Mouse (Mus musculus): ENCODE data around the gene Prdm16. TPM values are rescaled to one million over a fixed set of nuclear protein-coding genes. Genes with fewer than 3 reads are reported as not detected.

The Prdm16 gene
- total RNA-seq, 2 experiments from 2014 or later, result 12.9 to 13.4 TPM

DNA sequence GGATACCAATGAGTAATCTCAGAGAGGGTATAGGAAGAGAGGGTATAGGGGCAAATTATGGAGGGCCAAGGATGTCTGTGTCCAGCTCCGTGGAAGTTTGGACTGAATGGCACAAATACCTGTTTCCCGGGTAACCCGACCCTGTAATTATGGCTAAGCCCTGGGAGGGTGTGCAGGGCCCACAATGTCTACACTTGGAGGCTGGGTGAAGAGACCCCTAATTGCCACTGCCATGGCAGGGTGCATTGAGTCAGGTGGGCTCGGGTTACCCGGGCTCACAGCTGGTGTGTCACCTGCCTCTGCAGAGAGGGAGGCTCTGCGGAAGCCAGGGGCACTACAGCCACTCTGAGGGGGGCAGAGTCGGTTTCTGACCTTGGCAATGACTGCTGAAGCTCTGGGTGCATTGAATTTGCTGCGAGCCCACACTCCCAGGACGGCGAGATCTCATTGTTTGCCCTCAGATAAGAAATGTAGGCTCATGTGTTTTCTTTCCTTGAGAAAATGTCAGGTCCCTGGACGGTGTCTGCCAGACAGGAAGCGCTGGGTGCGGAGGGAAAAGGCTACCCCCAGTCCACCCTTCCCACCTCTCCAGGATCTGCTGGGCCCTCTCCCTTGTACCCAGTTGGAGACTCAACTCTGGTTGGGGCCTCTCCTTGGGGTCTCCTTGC, 62.3 kb downstream of the Prdm16 start:
- no peak for DNase-seq (ENCODE audit: low spot score)
- intact Hi-C loops (cut with DNase I), result no loop called here

DNA sequence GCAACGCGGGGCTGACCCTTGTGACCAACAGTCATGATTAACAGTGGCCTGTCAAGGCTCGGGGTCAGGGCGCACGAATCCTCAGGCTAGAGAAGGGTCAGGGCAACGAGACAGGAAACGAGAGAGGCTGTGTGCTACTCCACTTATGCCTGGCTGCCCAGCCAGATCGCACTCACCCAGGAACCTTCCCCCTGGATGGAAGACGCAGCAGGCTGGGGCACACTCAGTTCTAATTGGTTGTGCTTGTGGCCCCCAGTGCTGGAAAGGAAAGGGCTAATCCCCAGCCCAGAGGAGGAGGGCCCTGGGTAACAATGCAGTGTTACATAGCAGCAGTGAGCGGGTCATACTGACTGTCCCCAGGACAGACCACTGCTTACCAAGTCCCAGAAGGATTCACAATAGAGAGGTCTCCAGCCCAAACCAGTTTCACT, 66.2 kb downstream of the Prdm16 start:
- DNase-seq (ENCODE audit: low spot score), result no peak
- intact Hi-C loops (cut with DNase I), result no loop called here

DNA sequence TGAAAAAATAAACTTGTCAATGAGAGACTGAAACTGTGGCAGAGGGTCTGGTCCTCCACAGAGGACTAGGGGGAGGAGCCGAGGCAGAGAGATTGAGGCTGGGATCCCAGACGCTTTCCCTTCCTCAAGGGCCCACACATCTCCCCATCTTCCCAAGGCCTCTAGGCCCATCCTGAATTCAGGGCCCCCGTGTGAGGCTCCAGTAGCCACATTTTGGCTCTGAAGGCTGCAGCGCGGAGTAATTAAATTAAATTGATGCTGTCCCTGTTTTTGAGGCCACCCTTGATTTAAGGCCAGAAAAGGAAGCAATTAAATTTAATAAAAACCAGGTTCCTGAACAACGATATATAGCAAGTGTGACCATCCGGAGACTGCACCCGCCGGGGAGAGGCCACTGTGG, 66.8 kb downstream of the Prdm16 start:
- intact Hi-C loops (cut with DNase I), result no loop called here
- DNase-seq (ENCODE audit: low spot score), result no peak

DNA sequence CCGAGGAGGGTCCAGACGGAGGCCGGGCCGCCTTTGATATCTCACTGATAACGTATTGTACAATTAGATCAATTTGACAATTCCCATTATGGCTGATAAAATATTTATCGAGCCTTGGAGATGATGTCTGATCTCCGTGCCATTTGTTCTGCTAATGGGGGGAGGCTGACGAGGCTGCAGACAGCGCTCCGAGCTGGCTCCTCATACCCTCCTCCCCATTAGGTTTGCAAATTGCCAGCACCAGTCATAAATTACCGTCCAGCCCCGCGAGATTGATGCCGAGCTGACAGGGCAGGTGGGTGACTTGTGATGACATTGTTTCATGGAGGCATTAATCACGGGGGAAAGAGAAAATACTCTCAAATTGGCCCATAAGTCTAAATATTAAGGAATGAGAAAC, 67.9 kb downstream of the Prdm16 start:
- DNase-seq (ENCODE audit: low spot score), result no peak

DNA sequence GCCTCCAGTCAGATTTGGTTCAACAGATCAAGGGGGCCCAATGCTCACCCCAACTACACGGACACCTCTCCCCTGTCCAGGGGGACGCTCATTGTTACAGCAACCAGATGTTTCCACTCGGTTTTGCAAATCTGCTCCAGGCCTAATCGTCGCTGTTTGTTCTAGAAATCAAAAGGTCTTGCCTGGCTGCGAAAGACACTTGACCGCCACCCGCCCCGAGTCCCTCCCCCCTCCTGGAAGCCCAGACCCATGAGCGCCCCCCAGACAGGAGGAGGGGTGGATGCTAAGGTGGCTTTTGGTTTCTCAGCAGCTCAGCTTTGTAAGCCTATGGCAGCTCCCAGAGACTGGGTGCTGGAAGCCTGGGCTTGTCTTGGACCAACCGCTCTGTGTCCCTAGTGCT, 68.7 kb downstream of the Prdm16 start:
- intact Hi-C loops (cut with DNase I), result no loop called here
- DNase-seq (ENCODE audit: low spot score), result no peak

More for the DNA sequence above, 67.9 kb downstream of the Prdm16 start:
- intact Hi-C loops (cut with DNase I), result no loop called here

DNA sequence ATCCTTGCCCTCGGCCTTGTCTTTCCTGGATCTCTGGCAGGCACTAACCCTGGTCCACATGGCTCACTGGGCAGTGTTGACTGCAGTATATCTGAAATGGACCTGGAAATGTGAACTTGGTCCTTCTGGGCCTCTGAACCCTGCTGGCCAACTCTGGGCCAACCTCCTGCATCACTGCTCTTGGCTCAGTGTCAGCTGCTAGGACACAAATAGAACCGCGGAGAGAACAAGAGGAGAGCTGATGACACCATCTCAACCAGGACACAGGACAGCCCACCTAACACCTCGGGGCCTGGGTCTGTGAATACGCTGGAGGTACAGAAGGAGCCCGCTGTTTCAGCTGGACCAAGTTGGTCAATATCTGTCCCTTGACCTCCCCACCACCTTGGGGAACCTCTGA, 73.5 kb downstream of the Prdm16 start:
- intact Hi-C loops (cut with DNase I), result no loop called here
- DNase-seq (ENCODE audit: low spot score), result no peak

DNA sequence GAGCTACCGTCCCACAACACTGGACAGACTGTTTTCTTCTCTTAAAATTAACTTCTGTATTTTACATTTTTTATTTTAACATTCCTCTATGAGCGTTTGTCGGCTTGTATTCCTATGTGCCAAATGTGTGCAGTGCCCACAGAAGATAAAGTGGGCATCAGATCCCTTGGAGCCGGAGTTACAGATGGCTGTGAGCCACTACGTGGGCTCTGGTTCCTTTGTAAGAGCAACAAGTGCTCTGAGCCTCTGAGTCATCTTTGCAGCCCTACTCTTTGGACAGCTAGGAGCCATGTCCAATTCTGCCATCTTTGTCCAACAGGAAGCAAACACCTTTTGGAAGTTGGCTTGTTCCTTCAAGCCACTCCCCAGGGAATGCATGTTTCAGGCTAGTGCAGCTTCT, 78.6 kb downstream of the Prdm16 start:
- DNase-seq (ENCODE audit: low spot score), result no peak
- intact Hi-C loops (cut with DNase I), result no loop called here

DNA sequence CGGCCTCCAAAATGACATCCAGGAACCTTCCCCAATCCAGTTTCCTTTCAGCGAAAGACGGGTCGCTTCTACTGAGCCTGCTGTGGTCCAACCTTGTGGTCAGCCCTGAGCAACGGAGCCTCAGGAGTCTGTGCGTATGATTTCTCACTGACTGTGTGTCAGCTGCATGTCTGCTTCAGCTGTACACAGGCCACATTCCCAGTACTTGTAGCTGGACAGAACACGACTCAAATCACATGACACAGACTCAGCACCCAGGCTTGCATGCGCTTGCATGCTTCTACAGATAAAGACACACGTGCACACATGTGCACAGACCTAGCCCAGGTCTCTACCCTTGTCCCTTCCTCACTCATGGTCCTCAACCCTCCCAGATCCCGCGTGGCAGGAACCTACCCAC, 79.5 kb downstream of the Prdm16 start:
- intact Hi-C loops (cut with DNase I), result no loop called here
- no peak for DNase-seq (ENCODE audit: low spot score)

DNA sequence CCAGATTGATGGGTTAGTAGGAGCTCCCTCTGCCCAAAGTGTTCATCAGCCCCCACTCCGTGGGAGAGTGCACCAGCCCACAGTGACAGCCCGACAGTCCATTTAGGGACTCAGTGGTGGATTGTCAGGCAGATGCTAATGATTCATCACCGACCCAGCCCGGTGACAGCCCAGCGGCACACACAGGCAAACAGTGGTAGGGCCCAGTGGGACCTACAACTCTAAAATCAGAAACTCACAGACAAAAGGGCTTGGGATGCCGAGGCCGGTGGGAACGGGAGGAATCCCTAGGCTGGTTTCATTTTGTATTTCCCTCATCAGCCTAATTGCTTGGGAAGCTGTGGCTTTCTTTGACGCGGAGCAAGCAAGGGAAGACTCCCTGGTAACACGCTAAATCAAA, 80.3 kb downstream of the Prdm16 start:
- no peak for DNase-seq (ENCODE audit: low spot score)
- intact Hi-C loops (cut with DNase I), result no loop called here

DNA sequence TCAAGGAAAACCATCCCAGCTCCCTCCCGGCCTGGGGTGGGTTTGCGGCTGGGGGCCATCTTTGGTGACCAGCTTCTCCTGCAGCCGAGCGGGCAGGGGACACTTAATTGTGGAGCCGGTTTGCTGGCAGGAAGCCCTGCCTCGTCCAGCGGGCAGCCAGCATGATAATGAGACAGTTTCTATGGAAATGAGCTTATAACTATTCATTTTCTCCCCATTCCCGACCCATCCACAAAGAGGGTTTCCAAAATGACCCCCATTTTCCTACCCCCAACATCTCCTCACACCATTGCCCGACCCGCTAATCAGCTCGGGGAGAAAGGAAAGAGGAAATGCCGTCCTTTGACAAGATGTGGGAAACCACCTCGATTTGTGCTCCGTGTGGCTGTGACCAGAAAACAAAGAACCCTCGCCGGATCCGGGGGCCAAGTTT, 86.7 kb downstream of the Prdm16 start:
- no peak for DNase-seq (ENCODE audit: low spot score)
- intact Hi-C loops (cut with DNase I), result no loop called here

DNA sequence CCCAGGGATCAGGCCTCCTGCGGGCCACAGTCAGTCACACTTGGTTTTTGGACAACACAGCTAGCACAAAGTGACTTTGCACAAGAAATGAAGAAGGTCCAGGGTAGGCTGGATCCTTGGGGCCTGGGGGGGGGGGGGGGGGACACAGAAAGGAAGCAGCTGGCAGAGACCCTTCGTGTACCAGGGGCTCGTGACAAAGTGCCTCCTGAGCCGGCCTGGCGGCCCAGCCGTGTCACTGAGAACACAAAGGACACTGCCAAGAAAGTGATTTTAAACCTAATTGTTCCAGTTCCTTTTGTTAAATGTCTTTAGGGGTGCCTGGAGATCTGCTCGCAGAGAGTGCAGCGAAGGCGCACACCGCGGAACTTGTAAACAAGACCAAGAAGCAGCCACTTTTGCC, 87.2 kb downstream of the Prdm16 start:
- no peak for DNase-seq (ENCODE audit: low spot score)
- intact Hi-C loops (cut with DNase I), result no loop called here

DNA sequence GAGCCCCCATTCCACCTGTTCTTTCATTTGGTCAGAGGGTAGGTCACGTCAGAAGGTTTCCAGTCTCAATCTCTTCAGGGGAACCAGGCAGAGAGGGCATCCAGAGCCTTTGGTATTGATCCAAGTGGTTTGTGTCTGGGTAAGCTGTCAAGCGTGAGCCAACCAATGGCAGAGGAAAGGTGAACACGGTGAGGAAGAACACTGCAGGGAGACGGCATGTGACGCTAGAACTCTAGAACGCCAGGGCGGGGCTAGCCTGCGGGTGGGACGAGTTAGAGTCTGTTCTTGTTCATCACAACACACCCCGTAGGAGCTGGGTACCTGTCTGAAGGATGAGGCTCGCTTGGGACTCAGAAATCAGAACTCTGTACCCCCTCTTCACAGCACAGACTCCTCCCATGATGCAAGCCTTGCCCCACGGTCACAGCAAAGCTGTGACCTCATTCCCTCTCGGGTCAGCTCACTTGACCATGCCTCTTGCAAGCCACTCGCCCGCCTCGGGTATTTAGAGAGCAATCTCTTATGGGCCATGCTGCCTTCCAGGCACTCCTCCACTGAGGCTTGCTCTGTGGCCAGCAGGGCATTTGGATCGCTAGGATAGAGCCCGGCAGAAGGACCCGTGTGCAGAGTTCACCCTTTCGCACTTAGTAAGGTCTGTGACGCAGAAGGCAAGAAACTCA, 89.4 kb downstream of the Prdm16 start:
- intact Hi-C loops (cut with DNase I), result no loop called here
- no peak for DNase-seq (ENCODE audit: low spot score)

DNA sequence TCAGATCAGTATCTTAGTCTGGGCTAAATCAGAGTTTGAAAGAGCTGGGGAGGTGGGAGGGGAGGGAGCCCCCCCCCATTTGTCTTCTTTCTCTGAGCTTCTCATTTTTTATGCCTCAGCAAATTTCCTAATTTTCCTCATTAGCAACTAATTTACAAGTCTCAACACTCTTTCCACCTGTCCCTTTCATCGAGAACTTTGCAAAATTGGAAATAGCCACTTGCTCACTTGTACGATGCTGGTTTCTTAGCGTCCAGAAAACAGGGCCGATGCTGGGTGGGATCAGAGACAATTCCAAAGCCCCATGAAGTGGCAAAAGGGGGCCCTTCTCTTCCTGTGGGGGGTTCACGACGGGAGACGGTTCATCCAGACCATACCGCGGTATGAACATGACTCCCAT, 91.4 kb downstream of the Prdm16 start:
- intact Hi-C loops (cut with DNase I), result no loop called here
- DNase-seq (ENCODE audit: low spot score), result no peak

DNA sequence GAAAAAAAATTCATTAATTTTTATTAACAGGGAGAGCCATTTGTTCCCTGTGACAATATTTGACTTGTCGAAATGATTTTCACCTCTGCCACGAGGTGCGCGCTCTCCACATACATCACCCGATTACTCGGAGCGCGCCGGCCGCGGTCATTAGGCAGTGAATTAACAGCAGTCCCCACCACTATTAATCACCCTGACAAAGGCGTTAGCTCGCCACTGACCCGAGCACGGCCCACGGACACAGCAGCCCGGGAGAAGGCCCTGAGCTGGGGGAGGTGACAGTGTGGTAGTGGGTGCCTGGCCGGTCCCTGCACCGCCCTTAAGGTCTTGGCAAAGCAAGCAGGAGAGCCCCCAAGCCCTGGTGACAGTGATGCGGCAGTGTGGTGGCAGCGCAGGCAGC, 92.8 kb downstream of the Prdm16 start:
- intact Hi-C loops (cut with DNase I), result loop anchor here (5.0 kb wide), 1 partner anchor 88 kb away; no protein-coding TSS in a partner anchor
- no peak for DNase-seq (ENCODE audit: low spot score)

DNA sequence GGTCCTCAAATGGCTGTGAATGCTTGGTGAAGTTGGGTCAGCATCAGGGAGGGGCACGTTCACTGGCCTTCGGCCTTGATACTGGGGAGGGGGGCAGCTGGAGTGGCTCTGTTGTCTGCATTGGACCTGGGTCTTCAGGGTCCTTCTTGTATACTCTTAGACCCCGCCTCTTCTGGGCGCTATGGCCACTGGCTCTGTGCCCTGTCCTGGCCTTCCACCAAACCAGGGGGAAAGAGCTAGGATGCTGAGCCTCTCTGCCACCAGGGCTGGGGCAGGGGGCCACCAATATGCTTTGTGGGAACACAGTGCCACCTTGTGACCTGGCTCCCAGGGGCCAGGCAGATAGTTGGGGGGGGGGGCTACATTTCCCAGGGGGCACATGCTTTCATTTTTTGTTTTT, 93.5 kb downstream of the Prdm16 start:
- intact Hi-C loops (cut with DNase I), result loop anchor here (5.0 kb wide), 1 partner anchor 89 kb away; no protein-coding TSS in a partner anchor
- DNase-seq (ENCODE audit: low spot score), result no peak

DNA sequence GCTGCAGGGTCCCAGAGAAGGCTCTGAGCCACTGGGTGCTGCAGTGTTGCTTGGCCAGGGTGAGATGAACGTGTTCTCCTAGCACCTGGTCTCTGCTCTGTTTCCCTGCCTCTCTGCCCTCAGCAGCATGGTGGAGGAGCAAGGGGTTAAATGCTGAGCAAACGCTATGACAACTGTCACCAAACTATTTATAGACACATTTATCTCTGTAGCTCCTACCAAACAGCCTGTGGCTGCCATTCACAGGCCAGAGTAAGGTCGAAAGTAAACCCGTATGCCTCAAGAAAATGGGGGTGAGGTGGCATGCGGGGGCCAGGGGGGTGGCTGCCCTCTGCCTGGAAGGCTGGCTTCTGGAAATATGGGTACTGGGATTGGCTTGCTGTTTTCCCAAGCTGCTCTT, 94.1 kb downstream of the Prdm16 start:
- intact Hi-C loops (cut with DNase I), result loop anchor here (5.0 kb wide), 1 partner anchor 90 kb away; no protein-coding TSS in a partner anchor
- DNase-seq (ENCODE audit: low spot score), result no peak

DNA sequence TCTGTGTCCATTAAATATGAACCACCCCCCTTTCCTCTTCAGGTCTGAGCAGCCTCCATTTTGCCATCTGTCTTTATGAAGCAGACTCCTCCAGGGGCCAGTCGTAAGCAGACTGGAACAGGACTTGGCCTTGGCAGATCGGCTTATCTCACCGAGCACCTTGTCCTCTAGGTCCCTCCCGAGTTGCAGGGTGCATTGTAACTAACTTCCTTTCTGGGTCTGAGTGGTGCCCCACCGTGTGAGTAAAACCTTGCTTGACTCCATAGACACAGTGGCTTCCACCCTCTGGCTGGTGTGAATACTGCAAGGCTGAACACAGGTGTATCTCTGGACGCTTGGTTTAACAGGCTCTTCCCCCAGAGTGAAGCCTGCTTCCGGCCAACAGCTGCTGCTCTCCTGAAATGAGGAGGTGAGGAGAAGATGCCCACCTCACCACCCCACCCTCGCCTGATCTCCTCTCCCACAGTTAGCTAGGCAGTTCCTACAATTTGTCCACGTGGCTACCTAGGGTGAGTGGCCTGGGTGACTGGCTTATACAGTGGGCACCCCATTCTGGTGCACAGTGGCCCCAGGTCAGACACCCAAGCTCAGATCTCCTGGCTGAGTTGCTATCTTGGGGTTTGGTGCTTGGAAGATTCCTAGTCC, 94.9 kb downstream of the Prdm16 start:
- DNase-seq (ENCODE audit: low spot score), result no peak
- intact Hi-C loops (cut with DNase I), result loop anchor here (5.0 kb wide), 1 partner anchor 91 kb away; no protein-coding TSS in a partner anchor

DNA sequence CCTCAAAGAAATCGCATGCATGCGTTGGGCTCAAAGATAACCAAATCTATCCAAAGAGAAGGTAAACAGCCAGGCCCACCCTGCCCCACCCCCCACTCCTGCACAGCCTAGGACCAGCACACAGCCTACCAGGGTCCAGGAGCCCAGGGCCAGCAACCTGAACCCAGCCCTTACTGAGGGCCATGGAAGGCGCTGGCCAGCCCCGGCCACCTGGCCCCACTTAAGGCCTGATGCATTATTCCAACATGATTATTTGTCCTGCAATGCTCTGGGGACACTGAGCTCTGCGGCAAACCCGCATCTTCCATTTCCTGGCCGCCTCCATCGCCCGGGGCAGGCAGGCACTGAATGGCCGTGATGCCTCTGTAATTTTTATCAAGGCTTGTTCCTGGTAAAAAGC, 96.0 kb downstream of the Prdm16 start:
- no peak for DNase-seq (ENCODE audit: low spot score)
- intact Hi-C loops (cut with DNase I), result loop anchor here (5.0 kb wide), 1 partner anchor 92 kb away; no protein-coding TSS in a partner anchor

DNA sequence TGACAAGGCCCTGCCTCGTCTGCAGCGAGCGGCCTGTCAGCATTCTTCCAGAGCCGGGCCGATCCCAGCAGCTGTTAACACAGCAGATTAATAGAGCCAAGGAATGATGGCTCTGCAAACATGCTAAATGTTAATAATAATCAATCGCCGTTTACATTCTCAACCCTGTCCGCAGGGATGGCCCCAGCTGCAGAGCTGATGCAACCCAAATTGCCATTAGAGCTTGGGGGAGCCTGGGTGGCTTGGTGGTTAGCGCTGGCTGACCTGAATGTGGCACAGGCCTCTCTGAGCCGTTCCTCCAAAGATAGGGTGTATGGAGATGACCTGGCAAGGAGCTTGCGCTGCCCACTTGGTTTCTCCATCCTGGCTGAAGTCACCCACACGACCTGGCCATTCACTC, 97.0 kb downstream of the Prdm16 start:
- DNase-seq (ENCODE audit: low spot score), result no peak
- intact Hi-C loops (cut with DNase I), result loop anchor here (5.0 kb wide), 1 partner anchor 93 kb away; no protein-coding TSS in a partner anchor

DNA sequence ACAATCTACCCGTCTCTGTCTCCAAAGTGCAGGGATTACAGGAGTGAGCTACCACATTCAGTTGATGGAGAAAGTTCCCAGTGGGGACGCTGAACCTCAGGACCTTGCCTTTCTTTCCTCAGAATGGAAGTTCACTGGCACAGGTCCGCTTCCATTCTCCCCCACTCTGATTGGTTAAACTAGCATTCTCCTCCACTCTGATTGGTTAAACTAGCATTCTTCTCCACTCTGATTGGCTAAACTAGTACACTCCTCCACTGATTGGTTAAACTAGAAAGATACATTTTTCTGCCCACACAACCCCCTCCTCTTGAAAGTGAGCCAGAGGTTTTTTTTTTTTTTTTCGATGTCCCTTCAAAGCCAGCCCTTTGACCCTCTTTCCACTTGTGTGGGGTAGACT, 97.9 kb downstream of the Prdm16 start:
- DNase-seq (ENCODE audit: low spot score), result no peak
- intact Hi-C loops (cut with DNase I), result no loop called here

DNA sequence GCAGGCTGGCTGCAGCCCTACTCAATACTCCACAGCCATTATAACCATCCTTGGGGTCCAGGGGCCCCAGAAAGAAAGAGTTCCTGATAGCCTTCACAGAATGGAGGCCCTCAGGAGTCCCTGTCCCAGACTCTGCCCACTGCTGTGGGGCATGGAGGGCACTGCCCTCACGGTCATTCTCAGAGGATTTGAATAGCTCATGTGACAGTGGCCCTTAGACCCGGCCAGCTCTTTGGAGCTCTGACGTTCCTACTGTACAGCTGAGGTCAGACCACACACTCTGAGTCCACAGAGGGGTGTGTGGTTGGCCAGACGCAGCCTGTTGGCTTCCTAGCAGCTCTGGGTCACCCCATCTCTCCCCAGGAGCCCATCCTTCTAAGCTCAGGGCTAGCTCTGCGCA, 100.6 kb downstream of the Prdm16 start:
- intact Hi-C loops (cut with DNase I), result no loop called here
- DNase-seq (ENCODE audit: low spot score), result no peak

Data from heart, postnatal 25 days (tissue).